Mouse (Mus musculus): ENCODE results near the gene Tm4sf20. TPM values are rescaled to one million over a fixed set of nuclear protein-coding genes. Genes with fewer than 3 reads are reported as not detected.

The Tm4sf20 gene
- polyA plus RNA-seq, 1 experiment from 2014 or later = 1.2 TPM

GRCm38 (mm10) chr1:82788070-82788469 lies 19.8 kb upstream of the Tm4sf20 start:
- H3K9me3 ChIP-seq (replicated peaks; ENCODE audit: control insufficient read depth, low read length) = no peaks in the 10 kb centered on the region
- H3K36me3 ChIP-seq (ENCODE audit: control insufficient read depth, insufficient read depth) = no peaks in the 10 kb centered on the region
- H3K27ac ChIP-seq (ENCODE audit: low read length) = no peak overlapping the region
- no peaks in the 10 kb centered on the region for H3K27me3 ChIP-seq (ENCODE audit: control insufficient read depth, insufficient read depth, low read depth, low read length)
- ATAC-seq (ENCODE audit: low read depth) = no peak
- H3K4me2 ChIP-seq (ENCODE audit: low read depth, low read length) = no peak overlapping the region
- H3K4me1 ChIP-seq (ENCODE audit: control insufficient read depth, low read depth, low read length) = peaks cover 9% of the 10 kb centered on the region
- 48% methylated on average over 7 of the region's 7 CpGs for WGBS (ENCODE audit: insufficient replicate concordance)
- H3K9ac ChIP-seq (ENCODE audit: low read depth, low read length) = no peak overlapping the region
- H3K4me3 ChIP-seq (ENCODE audit: low read depth, low read length) = no peak overlapping the region

DNA sequence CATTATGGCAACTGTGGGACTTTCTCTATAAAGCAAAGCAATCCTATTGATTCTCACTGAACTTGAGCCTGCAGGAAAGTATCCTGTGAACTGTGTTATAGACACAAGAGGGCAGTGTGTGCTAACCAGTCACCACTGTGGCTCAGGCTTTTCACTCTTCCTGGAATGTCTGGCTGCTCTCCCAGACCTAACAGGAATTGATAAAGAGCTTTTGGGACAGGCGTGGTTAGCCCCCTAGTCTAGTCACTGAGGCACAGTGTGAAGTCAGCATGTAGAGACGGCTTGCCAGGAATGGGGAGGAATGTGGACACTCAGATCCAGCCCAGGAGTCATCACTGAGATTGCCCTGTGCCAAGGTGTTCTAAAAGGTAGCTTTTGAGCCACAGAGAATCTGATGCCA lies 19.2 kb upstream of the Tm4sf20 start:
- peak; percentile 61 for ATAC-seq (ENCODE audit: low read depth)
- H3K4me2 ChIP-seq (ENCODE audit: low read depth, low read length) = no peak overlapping the region
- WGBS (ENCODE audit: insufficient replicate concordance) = 2% methylated on average over 2 of the region's 2 CpGs

GRCm38 (mm10) chr1:82785546-82785945 lies 17.3 kb upstream of the Tm4sf20 start:
- H3K27ac ChIP-seq (ENCODE audit: low read length) = no peak overlapping the region
- H3K36me3 ChIP-seq (ENCODE audit: control insufficient read depth, insufficient read depth) = no peaks in the 10 kb centered on the region
- no peak overlapping the region for H3K9ac ChIP-seq (ENCODE audit: low read depth, low read length)
- H3K27me3 ChIP-seq (ENCODE audit: control insufficient read depth, insufficient read depth, low read depth, low read length) = no peaks in the 10 kb centered on the region
- H3K4me3 ChIP-seq (ENCODE audit: low read depth, low read length) = no peak overlapping the region
- ATAC-seq (ENCODE audit: low read depth) = peak; percentile 65; the same call in 1 of the 2 replicates
- WGBS (ENCODE audit: insufficient replicate concordance) = 57% methylated on average over 6 of the region's 6 CpGs
- H3K4me1 ChIP-seq (ENCODE audit: control insufficient read depth, low read depth, low read length) = peaks cover 4% of the 10 kb centered on the region; the same call in 1 of the 2 replicates
- H3K9me3 ChIP-seq (replicated peaks; ENCODE audit: control insufficient read depth, low read length) = no peaks in the 10 kb centered on the region
- no peak overlapping the region for H3K4me2 ChIP-seq (ENCODE audit: low read depth, low read length)

More for the DNA sequence above, 19.2 kb upstream of the Tm4sf20 start:
- H3K36me3 ChIP-seq (ENCODE audit: control insufficient read depth, insufficient read depth) = no peaks in the 10 kb centered on the region
- no peaks in the 10 kb centered on the region for H3K9me3 ChIP-seq (replicated peaks; ENCODE audit: control insufficient read depth, low read length)
- no peaks in the 10 kb centered on the region for H3K27me3 ChIP-seq (ENCODE audit: control insufficient read depth, insufficient read depth, low read depth, low read length)
- H3K4me3 ChIP-seq (ENCODE audit: low read depth, low read length) = no peak overlapping the region
- H3K27ac ChIP-seq (ENCODE audit: low read length) = no peak overlapping the region
- H3K9ac ChIP-seq (ENCODE audit: low read depth, low read length) = no peak overlapping the region
- H3K4me1 ChIP-seq (ENCODE audit: control insufficient read depth, low read depth, low read length) = peaks cover 9% of the 10 kb centered on the region

GRCm38 (mm10) chr1:82783559-82783958 lies 15.3 kb upstream of the Tm4sf20 start:
- Histone ChIP-seq H3K4me2 (ENCODE audit: low read depth, low read length) (no peak overlapping the region), H3K9me3 (replicated peaks; ENCODE audit: control insufficient read depth, low read length) (no peaks in the 10 kb centered on the region), H3K36me3 (ENCODE audit: control insufficient read depth, insufficient read depth) (no peaks in the 10 kb centered on the region), H3K9ac (ENCODE audit: low read depth, low read length) (no peak overlapping the region), H3K27ac (ENCODE audit: low read length) (no peak overlapping the region), H3K4me3 (ENCODE audit: low read depth, low read length) (no peak overlapping the region), H3K27me3 (ENCODE audit: control insufficient read depth, insufficient read depth, low read depth, low read length) (no peaks in the 10 kb centered on the region), H3K4me1 (ENCODE audit: control insufficient read depth, low read depth, low read length) (peaks cover 4% of the 10 kb centered on the region; the same call in 1 of the 2 replicates)
- 51% methylated on average over 3 of the region's 3 CpGs for WGBS (ENCODE audit: insufficient replicate concordance)
- no peak for ATAC-seq (ENCODE audit: low read depth)

DNA sequence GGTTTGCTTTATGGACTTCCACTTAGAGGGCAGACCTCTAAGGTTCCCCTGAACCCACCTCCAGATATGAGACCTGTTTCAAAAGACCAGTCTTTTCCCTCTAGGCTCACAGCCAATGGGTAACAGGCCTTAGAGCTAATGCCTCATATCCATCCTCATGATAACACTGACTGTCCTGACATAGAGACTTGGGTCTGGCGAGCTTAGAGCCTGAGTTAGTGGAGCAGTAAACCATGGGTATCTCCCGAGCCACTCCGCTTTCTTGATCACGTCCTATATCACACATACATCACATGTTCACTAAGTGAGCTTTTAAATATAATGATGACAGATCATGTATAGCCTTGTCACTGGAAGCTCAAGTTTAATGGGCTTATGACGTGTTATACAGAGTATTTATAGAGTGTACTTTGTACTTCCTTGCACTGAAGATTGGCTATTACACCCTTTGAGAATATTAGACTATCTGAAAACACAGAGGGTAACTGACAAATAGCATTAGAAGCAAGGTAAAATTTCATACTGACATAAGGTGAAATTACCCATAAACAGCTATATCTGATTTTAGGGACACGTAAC lies 11.2 kb upstream of the Tm4sf20 start:
- Histone ChIP-seq H3K9ac (ENCODE audit: low read depth, low read length) (no peak overlapping the region), H3K36me3 (ENCODE audit: control insufficient read depth, insufficient read depth) (no peaks in the 10 kb centered on the region), H3K4me1 (ENCODE audit: control insufficient read depth, low read depth, low read length) (no peaks in the 10 kb centered on the region), H3K27me3 (ENCODE audit: control insufficient read depth, insufficient read depth, low read depth, low read length) (no peaks in the 10 kb centered on the region), H3K9me3 (replicated peaks; ENCODE audit: control insufficient read depth, low read length) (no peaks in the 10 kb centered on the region), H3K4me3 (ENCODE audit: low read depth, low read length) (no peak overlapping the region), H3K4me2 (ENCODE audit: low read depth, low read length) (no peak overlapping the region), H3K27ac (ENCODE audit: low read length) (no peak overlapping the region)
- no peak for ATAC-seq (ENCODE audit: low read depth)
- 67% methylated on average over 6 of the region's 6 CpGs for WGBS (ENCODE audit: insufficient replicate concordance)

DNA sequence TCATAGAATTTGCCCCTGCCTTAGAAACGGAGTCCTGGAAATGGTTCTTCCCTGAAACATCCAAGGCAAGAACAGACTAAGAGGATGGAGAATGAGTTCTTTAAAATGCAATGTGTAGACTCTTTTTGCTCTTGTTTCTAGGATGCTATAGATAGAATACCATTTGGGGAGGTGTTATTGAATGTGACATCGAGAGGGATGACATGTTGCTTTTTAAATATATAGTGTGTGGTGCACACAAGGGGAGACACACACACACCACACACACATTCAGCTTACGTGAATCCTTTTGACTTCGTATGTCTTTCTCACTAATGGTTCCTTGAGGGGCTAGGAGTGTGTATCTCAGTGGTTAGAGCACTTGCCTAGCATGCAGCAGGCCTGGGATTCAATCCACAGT lies 7.0 kb upstream of the Tm4sf20 start:
- H3K4me2 ChIP-seq (ENCODE audit: low read depth, low read length) = no peak overlapping the region
- H3K36me3 ChIP-seq (ENCODE audit: control insufficient read depth, insufficient read depth) = no peaks in the 10 kb centered on the region
- H3K4me3 ChIP-seq (ENCODE audit: low read depth, low read length) = no peak overlapping the region
- ATAC-seq (ENCODE audit: low read depth) = no peak
- no peaks in the 10 kb centered on the region for H3K4me1 ChIP-seq (ENCODE audit: control insufficient read depth, low read depth, low read length)
- no peak overlapping the region for H3K9ac ChIP-seq (ENCODE audit: low read depth, low read length)
- no peak overlapping the region for H3K27ac ChIP-seq (ENCODE audit: low read length)
- H3K9me3 ChIP-seq (replicated peaks; ENCODE audit: control insufficient read depth, low read length) = no peaks in the 10 kb centered on the region
- no peaks in the 10 kb centered on the region for H3K27me3 ChIP-seq (ENCODE audit: control insufficient read depth, insufficient read depth, low read depth, low read length)
- WGBS (ENCODE audit: insufficient replicate concordance) = 76% methylated on average over 4 of the region's 4 CpGs

GRCm38 (mm10) chr1:82773208-82773607 lies 4.9 kb upstream of the Tm4sf20 start:
- H3K4me1 ChIP-seq (ENCODE audit: control insufficient read depth, low read depth, low read length) = no peaks in the 10 kb centered on the region
- no peak overlapping the region for H3K4me3 ChIP-seq (ENCODE audit: low read depth, low read length)
- no peaks in the 10 kb centered on the region for H3K36me3 ChIP-seq (ENCODE audit: control insufficient read depth, insufficient read depth)
- no peak overlapping the region for H3K4me2 ChIP-seq (ENCODE audit: low read depth, low read length)
- 69% methylated on average over 5 of the region's 5 CpGs for WGBS (ENCODE audit: insufficient replicate concordance)
- H3K9me3 ChIP-seq (replicated peaks; ENCODE audit: control insufficient read depth, low read length) = no peaks in the 10 kb centered on the region
- no peak overlapping the region for H3K9ac ChIP-seq (ENCODE audit: low read depth, low read length)
- no peaks in the 10 kb centered on the region for H3K27me3 ChIP-seq (ENCODE audit: control insufficient read depth, insufficient read depth, low read depth, low read length)
- no peak overlapping the region for H3K27ac ChIP-seq (ENCODE audit: low read length)
- no peak for ATAC-seq (ENCODE audit: low read depth)

DNA sequence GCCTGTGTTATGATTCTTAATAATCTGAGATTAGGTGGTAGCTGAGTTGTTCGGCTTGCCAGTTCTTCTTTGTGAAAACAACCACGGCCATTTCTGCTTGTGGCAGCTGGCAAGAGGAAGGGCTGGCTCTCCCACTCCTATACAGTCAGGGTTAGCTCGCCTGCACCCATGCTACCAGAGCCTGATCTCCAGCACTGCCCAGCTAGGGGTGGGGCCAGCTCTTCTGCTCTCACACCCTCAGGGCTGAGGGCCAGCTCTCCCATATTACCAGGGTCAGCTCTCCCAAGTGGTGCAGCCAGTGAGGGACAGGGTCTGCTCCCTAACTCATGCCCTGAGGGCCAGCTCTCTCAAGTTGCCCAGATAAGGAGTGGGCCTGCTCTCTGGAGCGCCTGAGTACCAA lies 4.2 kb upstream of the Tm4sf20 start:
- ATAC-seq (ENCODE audit: low read depth) = no peak
- no peaks in the 10 kb centered on the region for H3K27me3 ChIP-seq (ENCODE audit: control insufficient read depth, insufficient read depth, low read depth, low read length)
- no peak overlapping the region for H3K4me3 ChIP-seq (ENCODE audit: low read depth, low read length)
- 51% methylated on average over 4 of the region's 4 CpGs for WGBS (ENCODE audit: insufficient replicate concordance)
- no peak overlapping the region for H3K9ac ChIP-seq (ENCODE audit: low read depth, low read length)
- no peak overlapping the region for H3K4me2 ChIP-seq (ENCODE audit: low read depth, low read length)
- H3K4me1 ChIP-seq (ENCODE audit: control insufficient read depth, low read depth, low read length) = no peaks in the 10 kb centered on the region
- H3K36me3 ChIP-seq (ENCODE audit: control insufficient read depth, insufficient read depth) = no peaks in the 10 kb centered on the region
- no peak overlapping the region for H3K27ac ChIP-seq (ENCODE audit: low read length)
- no peaks in the 10 kb centered on the region for H3K9me3 ChIP-seq (replicated peaks; ENCODE audit: control insufficient read depth, low read length)

DNA sequence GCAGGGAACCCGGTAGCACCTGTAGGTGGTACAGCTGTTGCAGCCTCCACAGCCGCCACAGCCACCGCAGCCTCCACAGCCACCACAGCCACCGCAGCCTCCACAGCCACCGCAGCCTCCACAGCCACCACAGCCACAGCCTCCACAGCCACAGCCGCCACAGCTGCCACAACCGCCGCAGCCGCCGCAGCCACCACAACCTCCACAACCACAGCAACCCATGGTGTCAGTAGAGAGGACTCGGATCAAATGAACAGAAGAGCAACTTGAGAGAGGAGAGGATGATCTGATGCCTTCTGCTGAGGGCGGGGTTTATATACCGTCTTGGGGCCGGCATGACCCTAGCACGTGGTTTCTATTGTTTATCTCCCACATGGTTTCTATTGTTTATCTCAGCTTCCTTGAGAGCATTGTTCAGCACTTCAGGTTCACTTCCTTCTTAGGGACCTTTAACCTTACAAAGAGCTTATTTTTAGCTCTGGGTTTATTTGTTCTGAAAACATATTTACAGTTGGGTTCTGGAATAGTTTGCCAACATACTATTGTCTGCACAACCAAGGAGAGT lies 2.8 kb upstream of the Tm4sf20 start, which contains the start of gene Gm47791:
Gm47791 (minus strand) TSS at position 222 of the 565 bp plus-strand sequence.
- no peak for ATAC-seq (ENCODE audit: low read depth)
- Histone ChIP-seq H3K9ac (ENCODE audit: low read depth, low read length) (no peak within 1 kb of the TSS), H3K4me1 (ENCODE audit: control insufficient read depth, low read depth, low read length) (no peaks in the 10 kb centered on the region), H3K27ac (ENCODE audit: low read length) (no peak within 1 kb of the TSS), H3K4me2 (ENCODE audit: low read depth, low read length) (no peak within 1 kb of the TSS), H3K27me3 (ENCODE audit: control insufficient read depth, insufficient read depth, low read depth, low read length) (no peaks in the 10 kb centered on the region), H3K36me3 (ENCODE audit: control insufficient read depth, insufficient read depth) (no peaks in the 10 kb centered on the region), H3K4me3 (ENCODE audit: low read depth, low read length) (no peak within 1 kb of the TSS), H3K9me3 (replicated peaks; ENCODE audit: control insufficient read depth, low read length) (no peaks in the 10 kb centered on the region)
- 57% methylated on average over 13 of the region's 15 CpGs for WGBS (ENCODE audit: insufficient replicate concordance)

All from liver, embryonic 16.5 days (tissue).